Mouse (Mus musculus): ENCODE measurements around the gene Aqp5. TPM values are rescaled to one million over a fixed set of nuclear protein-coding genes. Genes with fewer than 3 reads are reported as not detected.
A peak's percentile ranks its signal among the peaks of the same experiment; 100 is the strongest.

Aqp5 gene
- polyA plus RNA-seq, 1 experiment from 2014 or later: 0.30 TPM

DNA sequence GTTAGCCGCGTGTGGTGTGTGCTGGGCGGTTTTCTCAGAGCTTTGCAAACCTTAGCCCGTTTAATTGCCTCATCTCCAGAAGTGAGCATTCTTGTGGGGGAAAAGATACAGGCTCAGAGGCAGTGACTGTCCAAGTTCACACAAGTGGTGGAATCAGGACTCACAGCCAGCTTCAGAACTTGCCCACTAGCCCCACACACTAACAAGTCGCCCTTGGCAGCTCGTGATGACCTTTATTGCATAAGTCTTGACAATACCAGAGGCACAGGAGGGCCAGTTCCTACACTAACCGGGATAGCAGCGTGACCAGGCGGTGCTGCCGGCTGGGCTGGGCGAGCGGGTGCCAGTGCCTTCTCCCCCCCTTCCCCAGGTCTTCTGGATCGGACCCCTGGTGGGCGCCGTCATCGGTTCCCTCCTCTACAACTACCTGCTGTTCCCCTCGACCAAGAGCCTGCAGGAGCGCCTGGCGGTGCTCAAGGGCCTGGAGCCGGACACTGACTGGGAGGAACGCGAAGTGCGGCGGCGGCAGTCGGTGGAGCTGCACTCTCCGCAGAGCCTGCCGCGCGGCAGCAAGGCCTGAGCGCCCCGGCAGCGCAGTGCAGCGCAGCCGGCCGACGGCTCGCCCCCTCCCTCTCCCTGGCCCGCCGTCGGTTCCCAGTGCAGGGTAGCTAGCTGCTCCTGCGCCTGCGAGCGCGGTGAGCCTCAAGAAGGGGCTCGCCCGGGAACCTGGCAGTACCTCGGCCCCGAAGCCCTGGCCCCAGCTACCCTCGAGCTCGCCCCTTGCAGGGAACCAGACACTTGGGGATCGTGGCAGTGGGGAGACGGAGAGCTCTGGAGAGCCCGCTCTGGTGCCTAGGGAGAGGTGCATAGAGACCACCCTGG lies 6.9 kb upstream of the Aqp5 start:
- peak overlapping the region; percentile 61 for H3K4me2 ChIP-seq
- no peaks in the 10 kb centered on the region for H3K36me3 ChIP-seq
- WGBS: 4% methylated on average over 54 of the region's 54 CpGs
- peaks cover 89% of the 10 kb centered on the region for H3K27me3 ChIP-seq (replicated peaks)
- peaks cover 19% of the 10 kb centered on the region for H3K4me1 ChIP-seq
- H3K9me3 ChIP-seq: no peaks in the 10 kb centered on the region
- H3K4me3 ChIP-seq (replicated peaks): peak overlapping the region; percentile 35
- H3K9ac ChIP-seq: no peak overlapping the region
- 0 out of 2 replicates have a peak, but pooled peaks have one; percentile 29 for ATAC-seq (ENCODE audit: insufficient read depth, low FRiP score, low read depth)
- no peak overlapping the region for H3K27ac ChIP-seq

DNA sequence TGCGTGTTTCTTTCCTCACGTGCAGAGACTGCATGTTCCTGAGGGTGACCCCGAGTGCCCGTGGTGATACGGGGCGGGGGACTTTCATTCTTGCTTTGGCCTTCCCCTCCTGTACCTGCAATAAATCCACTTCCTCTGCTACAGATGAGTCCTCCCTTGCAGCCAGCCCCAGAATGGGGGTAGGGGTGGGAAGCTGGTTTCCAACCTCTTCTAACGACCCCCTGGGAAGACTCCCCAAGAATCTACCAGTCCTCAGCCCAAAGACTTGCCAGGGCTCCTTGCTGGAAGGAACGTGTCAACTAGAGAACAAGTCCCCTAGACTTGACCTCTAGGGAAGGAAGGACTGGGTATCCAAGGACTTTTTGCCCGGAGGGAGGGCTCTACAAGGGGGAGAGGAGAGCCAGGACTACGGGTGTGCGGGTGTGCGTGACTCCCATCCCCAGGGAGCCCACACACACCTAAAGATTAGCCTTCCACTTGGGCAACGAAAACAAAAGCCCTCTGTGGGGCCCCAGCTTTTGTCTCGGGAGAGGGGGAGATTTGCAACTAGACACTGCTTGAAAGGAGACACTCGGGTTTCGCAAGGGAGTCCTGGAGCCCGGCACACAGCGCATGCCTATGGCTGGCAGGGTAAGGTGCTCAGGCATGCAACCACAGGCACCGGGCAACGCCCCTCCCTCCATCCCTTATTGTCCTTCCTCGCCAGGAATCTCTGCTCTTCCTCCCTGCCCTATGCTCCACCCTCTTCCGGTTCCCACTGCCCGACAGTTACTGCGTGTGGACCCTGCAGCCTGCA lies 6.0 kb upstream of the Aqp5 start:
- H3K27me3 ChIP-seq (replicated peaks): peaks cover 96% of the 10 kb centered on the region
- 2% methylated on average over 24 of the region's 24 CpGs for WGBS
- peak; percentile 52; the same call in 1 of the 2 replicates for ATAC-seq (ENCODE audit: insufficient read depth, low FRiP score, low read depth)

DNA sequence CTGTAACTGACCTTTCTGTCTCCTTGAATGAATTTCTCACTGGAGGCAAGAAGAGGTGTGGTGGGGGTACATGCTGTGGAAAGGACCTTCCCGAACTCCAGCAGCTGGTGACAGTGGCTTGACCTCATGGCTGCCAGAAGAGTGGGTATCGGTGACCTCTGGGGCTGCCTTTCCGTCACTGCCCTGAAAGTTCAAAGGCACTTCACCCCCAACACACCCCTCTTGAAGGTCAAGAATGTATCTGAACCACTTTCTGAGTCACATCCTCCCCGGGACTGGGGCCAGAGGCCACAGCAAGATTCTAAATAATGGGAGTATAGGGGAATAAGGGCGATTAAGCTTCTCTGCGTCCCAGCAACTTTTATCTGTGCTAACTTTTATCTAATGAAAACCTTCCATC lies 4.8 kb upstream of the Aqp5 start:
- no peak overlapping the region for H3K4me3 ChIP-seq (replicated peaks)
- peaks cover 24% of the 10 kb centered on the region for H3K4me1 ChIP-seq
- no peak for ATAC-seq (ENCODE audit: insufficient read depth, low FRiP score, low read depth)
- no peaks in the 10 kb centered on the region for H3K9me3 ChIP-seq
- no peak overlapping the region for H3K9ac ChIP-seq
- H3K27me3 ChIP-seq (replicated peaks): peaks cover 96% of the 10 kb centered on the region
- no peak overlapping the region for H3K4me2 ChIP-seq
- 56% methylated on average over 6 of the region's 6 CpGs for WGBS
- no peaks in the 10 kb centered on the region for H3K36me3 ChIP-seq
- no peak overlapping the region for H3K27ac ChIP-seq

More for the DNA sequence above, 6.0 kb upstream of the Aqp5 start:
- peak overlapping the region; percentile 35 for H3K4me3 ChIP-seq (replicated peaks)
- H3K9ac ChIP-seq: no peak overlapping the region
- H3K4me2 ChIP-seq: peak overlapping the region; percentile 61
- H3K4me1 ChIP-seq: peaks cover 19% of the 10 kb centered on the region
- no peak overlapping the region for H3K27ac ChIP-seq
- H3K9me3 ChIP-seq: no peaks in the 10 kb centered on the region
- no peaks in the 10 kb centered on the region for H3K36me3 ChIP-seq

DNA sequence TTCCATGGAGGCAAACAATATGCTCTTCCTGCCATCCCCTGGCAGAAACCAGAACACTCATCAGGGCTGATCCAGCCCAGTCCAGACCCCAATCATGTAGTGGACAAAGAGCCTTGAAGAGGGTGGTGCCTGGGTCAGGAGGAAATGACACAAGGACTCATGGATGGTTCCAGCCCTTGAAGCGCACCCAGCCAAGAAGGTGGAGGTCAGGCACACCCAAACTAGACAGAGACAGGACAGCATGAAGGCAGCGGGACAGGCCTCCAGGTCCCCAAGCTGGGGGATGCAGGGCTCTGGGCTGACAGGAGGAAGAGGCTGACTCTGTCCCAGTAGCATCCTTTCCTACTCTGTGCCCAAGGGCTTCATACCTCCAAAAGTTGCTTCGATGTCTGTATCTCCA lies 4.1 kb upstream of the Aqp5 start:
- no peak for ATAC-seq (ENCODE audit: insufficient read depth, low FRiP score, low read depth)
- Histone ChIP-seq H3K4me2 (no peak overlapping the region), H3K4me1 (peaks cover 28% of the 10 kb centered on the region), H3K4me3 (replicated peaks) (no peak overlapping the region), H3K27ac (no peak overlapping the region), H3K9ac (no peak overlapping the region), H3K36me3 (no peaks in the 10 kb centered on the region), H3K27me3 (replicated peaks) (peaks cover 96% of the 10 kb centered on the region), H3K9me3 (no peaks in the 10 kb centered on the region)
- WGBS: 81% methylated on average over 3 of the region's 3 CpGs

DNA sequence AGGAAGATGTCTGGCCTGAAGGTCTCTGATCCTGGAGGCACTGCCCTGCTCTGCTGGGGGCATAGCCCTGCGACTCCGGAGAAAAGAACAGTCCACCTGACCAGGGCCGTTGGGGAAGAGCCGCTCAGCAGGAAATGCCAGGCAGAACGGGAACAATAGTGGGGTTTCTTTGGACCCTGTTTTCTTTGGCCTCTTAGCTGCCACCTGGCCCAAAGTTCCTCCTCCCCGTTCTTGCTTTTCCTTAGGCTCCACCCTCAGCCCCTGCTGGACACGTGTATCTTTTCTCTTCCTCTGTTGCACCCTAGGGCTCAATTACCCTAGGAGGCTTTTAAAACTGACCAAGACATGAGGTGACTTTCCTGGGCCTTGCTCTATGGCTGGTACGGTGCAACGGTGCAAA lies 1.3 kb upstream of the Aqp5 start:
- ATAC-seq (ENCODE audit: insufficient read depth, low FRiP score, low read depth): no peak
- H3K27me3 ChIP-seq (replicated peaks): peaks cover 100% of the 10 kb centered on the region
- H3K27ac ChIP-seq: no peak overlapping the region
- no peaks in the 10 kb centered on the region for H3K36me3 ChIP-seq
- 7% methylated on average over 9 of the region's 9 CpGs for WGBS
- no peak overlapping the region for H3K4me2 ChIP-seq
- H3K4me1 ChIP-seq: peaks cover 18% of the 10 kb centered on the region
- no peaks in the 10 kb centered on the region for H3K9me3 ChIP-seq
- H3K4me3 ChIP-seq (replicated peaks): no peak overlapping the region
- no peak overlapping the region for H3K9ac ChIP-seq

DNA sequence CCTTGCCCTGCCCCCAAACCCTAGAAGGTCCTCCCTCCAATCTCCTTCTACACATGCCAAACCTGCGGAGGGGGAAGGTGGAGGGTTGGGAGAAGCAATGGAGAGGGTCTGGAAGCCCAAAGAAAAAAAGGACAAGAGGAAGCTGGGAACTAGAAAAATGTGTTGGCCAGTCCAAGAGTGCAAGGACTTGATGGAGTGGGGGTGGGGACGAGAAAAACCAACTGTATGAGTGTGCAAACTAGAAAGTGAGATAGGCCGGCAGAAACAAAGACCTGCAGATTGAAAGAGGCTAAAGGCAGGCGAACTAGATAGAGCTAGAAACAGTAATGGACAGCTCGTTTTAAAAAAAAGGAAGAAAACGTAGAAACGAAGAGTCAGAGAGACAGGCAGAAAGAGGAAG lies 878 bp upstream of the Aqp5 start:
- H3K4me1 ChIP-seq: peaks cover 13% of the 10 kb centered on the region
- no peaks in the 10 kb centered on the region for H3K36me3 ChIP-seq
- H3K9ac ChIP-seq: no peak overlapping the region
- no peaks in the 10 kb centered on the region for H3K9me3 ChIP-seq
- H3K27ac ChIP-seq: no peak overlapping the region
- no peak overlapping the region for H3K4me2 ChIP-seq
- no peak for ATAC-seq (ENCODE audit: insufficient read depth, low FRiP score, low read depth)
- peaks cover 100% of the 10 kb centered on the region for H3K27me3 ChIP-seq (replicated peaks)
- H3K4me3 ChIP-seq (replicated peaks): no peak overlapping the region
- 21% methylated on average over 7 of the region's 7 CpGs for WGBS

DNA sequence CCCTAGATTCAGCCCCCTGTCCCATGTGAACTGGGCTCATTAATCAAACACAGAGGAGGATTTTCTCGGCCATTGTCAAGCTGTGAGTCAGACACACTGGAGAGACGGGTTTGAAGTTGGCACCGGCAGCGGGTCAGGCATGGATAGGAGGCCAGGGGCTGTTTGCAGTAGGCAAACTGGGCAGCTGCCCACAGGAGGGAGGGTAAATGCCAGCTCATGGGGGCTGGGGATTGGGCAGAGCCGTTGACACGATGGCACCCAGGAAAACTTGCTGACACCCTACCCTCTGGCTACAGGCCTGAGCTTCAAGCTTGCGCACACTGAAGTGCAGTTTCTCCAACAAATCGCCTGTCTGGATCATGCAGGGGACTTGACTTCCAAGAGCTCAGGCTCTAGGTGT lies 1.6 kb downstream of the Aqp5 start:
- ATAC-seq (ENCODE audit: insufficient read depth, low FRiP score, low read depth): no peak
- no peaks in the 10 kb centered on the region for H3K36me3 ChIP-seq
- no peak overlapping the region for H3K27ac ChIP-seq
- no peaks in the 10 kb centered on the region for H3K9me3 ChIP-seq
- WGBS: 63% methylated on average over 8 of the region's 8 CpGs
- peaks cover 92% of the 10 kb centered on the region for H3K27me3 ChIP-seq (replicated peaks)
- H3K4me2 ChIP-seq: no peak overlapping the region
- H3K9ac ChIP-seq: no peak overlapping the region
- peaks cover 14% of the 10 kb centered on the region for H3K4me1 ChIP-seq
- no peak overlapping the region for H3K4me3 ChIP-seq (replicated peaks)

DNA sequence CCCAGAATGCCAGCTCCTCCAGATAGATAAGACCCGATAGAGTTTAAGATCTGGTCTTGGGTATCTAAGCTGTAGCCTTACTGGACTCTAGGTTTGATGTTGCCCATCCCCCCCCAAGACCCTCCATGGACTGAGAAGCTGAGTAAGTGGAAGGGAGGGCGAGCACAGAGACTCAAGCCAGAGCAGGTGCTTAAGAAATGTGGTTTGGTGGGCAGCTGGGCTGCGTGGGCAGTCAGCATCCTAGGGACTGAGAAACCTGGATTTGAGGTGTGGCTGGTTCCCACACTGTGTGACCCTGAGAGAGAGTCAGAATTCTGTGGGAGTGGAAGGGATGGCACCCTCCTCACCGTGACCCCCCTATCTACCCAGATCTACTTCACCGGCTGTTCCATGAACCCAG lies 2.3 kb downstream of the Aqp5 start:
- peaks cover 14% of the 10 kb centered on the region for H3K4me1 ChIP-seq
- H3K4me3 ChIP-seq (replicated peaks): no peak overlapping the region
- 76% methylated on average over 5 of the region's 5 CpGs for WGBS
- H3K9me3 ChIP-seq: no peaks in the 10 kb centered on the region
- ATAC-seq (ENCODE audit: insufficient read depth, low FRiP score, low read depth): no peak
- H3K36me3 ChIP-seq: no peaks in the 10 kb centered on the region
- H3K9ac ChIP-seq: no peak overlapping the region
- no peak overlapping the region for H3K27ac ChIP-seq
- H3K27me3 ChIP-seq (replicated peaks): peaks cover 92% of the 10 kb centered on the region
- no peak overlapping the region for H3K4me2 ChIP-seq

DNA sequence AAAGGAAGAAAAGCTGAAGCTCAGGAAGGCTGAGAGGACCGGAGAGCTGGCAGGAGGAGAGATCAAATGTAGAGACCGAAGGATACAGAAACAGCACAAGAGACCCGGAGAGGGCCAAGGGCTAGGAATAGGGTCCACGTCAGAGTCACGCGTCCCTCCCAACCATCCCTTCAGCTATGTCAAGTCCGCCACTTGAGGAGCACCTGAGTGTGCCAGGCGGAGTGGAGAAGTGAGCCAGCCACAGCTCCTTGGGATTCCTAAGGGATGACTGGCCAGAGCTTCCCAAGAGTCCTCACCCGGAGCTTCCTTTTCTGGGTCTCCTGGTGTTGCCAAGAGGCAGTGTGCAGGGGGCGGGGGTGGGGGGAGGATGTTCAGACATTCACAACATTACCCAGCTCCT lies 4.4 kb downstream of the Aqp5 start:
- H3K4me3 ChIP-seq (replicated peaks): no peak overlapping the region
- no peak overlapping the region for H3K4me2 ChIP-seq
- peaks cover 14% of the 10 kb centered on the region for H3K4me1 ChIP-seq
- no peak overlapping the region for H3K27ac ChIP-seq
- peaks cover 79% of the 10 kb centered on the region for H3K27me3 ChIP-seq (replicated peaks)
- H3K9ac ChIP-seq: no peak overlapping the region
- no peak for ATAC-seq (ENCODE audit: insufficient read depth, low FRiP score, low read depth)
- H3K36me3 ChIP-seq: no peaks in the 10 kb centered on the region
- WGBS: 73% methylated on average over 10 of the region's 10 CpGs
- H3K9me3 ChIP-seq: no peaks in the 10 kb centered on the region

DNA sequence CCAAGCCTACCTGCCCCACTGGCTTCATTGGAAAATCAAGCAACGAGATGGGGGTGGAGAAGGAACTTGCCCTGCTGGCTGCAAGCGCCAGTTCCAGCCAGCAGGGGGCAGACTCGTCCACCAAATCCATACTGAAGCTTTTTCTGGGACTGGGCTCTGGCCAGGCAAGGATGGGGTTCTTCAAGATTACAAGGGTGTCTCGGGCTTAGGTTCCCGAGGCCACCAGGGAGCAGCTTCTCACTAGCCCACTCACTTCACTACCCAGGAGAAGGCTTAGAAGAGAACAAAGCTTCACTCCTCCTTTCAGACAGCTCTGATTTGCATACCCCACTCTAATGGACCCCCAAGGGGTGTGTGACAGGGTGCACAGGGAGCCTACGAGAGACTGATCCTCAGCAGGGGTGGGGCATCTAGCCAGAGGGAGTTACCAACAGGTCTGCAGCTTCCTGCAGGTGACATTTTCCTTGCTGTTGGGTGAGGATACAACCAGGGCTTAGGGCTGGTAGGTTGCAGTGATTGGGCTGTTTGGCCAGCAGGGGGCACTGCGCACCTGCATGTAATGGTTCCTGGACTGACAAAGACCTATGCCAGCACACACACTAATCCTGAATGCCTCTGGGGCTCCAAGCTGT lies 5.6 kb downstream of the Aqp5 start:
- H3K36me3 ChIP-seq: no peaks in the 10 kb centered on the region
- WGBS: 0% methylated on average over 7 of the region's 7 CpGs
- no peak overlapping the region for H3K9ac ChIP-seq
- ATAC-seq (ENCODE audit: insufficient read depth, low FRiP score, low read depth): peak; percentile 82
- H3K4me1 ChIP-seq: peaks cover 6% of the 10 kb centered on the region
- H3K27me3 ChIP-seq (replicated peaks): peaks cover 73% of the 10 kb centered on the region
- no peak overlapping the region for H3K27ac ChIP-seq
- no peaks in the 10 kb centered on the region for H3K9me3 ChIP-seq
- no peak overlapping the region for H3K4me3 ChIP-seq (replicated peaks)
- H3K4me2 ChIP-seq: no peak overlapping the region

DNA sequence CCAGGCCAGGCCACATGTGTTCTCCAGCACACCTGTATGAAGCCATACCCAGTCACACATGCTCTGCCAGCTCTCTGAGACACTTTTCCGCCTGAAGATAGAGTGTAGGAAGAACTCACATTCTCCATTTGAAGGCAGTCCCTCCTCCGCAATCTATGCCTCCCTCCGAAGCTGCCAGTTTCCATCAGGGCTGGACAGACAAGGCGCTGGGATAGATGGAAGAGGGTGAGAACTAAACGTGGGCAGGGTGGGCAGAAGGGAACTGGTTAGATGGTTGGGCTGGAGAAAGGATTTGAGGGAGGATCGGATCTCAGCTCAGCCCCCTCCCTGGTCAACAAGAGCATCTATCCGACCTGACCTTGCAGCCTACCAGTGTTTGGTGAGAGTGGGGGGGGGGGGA lies 6.3 kb downstream of the Aqp5 start:
- 49% methylated on average over 7 of the region's 7 CpGs for WGBS
- Histone ChIP-seq H3K36me3 (no peaks in the 10 kb centered on the region), H3K9ac (no peak overlapping the region), H3K4me2 (no peak overlapping the region), H3K9me3 (no peaks in the 10 kb centered on the region), H3K27ac (no peak overlapping the region), H3K4me3 (replicated peaks) (no peak overlapping the region), H3K4me1 (peaks cover 6% of the 10 kb centered on the region), H3K27me3 (replicated peaks) (peaks cover 66% of the 10 kb centered on the region)
- no peak for ATAC-seq (ENCODE audit: insufficient read depth, low FRiP score, low read depth)

DNA sequence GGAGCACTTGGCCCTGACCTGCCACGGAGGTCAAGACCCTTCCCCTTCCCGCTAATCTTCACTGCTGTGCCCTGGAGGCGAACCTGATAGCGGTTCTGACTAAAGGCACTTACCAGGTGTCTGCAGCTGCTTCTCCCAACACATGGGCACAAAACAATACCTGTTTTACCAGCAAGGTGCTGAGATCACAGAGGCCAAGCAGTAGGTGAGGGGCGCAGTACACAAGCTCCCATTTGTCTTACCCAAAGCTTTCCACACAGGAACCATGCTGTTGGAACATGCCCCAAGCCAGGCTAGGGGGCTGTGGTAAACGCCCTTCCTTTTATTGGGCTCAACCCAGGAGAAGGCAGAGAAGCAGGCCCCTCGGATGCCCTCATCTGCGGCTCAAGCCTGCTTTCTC lies 7.0 kb downstream of the Aqp5 start:
- H3K27ac ChIP-seq: no peak overlapping the region
- peaks cover 59% of the 10 kb centered on the region for H3K27me3 ChIP-seq (replicated peaks)
- no peak overlapping the region for H3K4me3 ChIP-seq (replicated peaks)
- no peaks in the 10 kb centered on the region for H3K36me3 ChIP-seq
- peaks cover 6% of the 10 kb centered on the region for H3K4me1 ChIP-seq
- no peak overlapping the region for H3K4me2 ChIP-seq
- no peak overlapping the region for H3K9ac ChIP-seq
- 58% methylated on average over 8 of the region's 8 CpGs for WGBS
- no peak for ATAC-seq (ENCODE audit: insufficient read depth, low FRiP score, low read depth)
- no peaks in the 10 kb centered on the region for H3K9me3 ChIP-seq

All from stomach, embryonic 15.5 days (tissue).